Mouse (Mus musculus): ENCODE results near the gene Aff1. TPM values are rescaled to one million over a fixed set of nuclear protein-coding genes. Genes with fewer than 3 reads are reported as not detected.

Gene Aff1
- polyA plus RNA-seq, 1 experiment from 2014 or later: 1.2 TPM

- no peak overlapping the region for H3K4me3 ChIP-seq
- H3K4me1 ChIP-seq: peaks cover 9% of the 10 kb centered on the region
- H3K27ac ChIP-seq (replicated peaks): no peak overlapping the region
- no peaks in the 10 kb centered on the region for H3K36me3 ChIP-seq
- no peak for ATAC-seq (replicated peaks)
- H3K9ac ChIP-seq (replicated peaks): no peak overlapping the region
- H3K27me3 ChIP-seq: no peaks in the 10 kb centered on the region
- no peak overlapping the region for H3K4me2 ChIP-seq (replicated peaks)
- WGBS: 51% methylated on average over 5 of the region's 5 CpGs
- no peaks in the 10 kb centered on the region for H3K9me3 ChIP-seq
Observed at GRCm38 (mm10) chr5:103846609-103847008, 154.4 kb downstream of the Aff1 start.

GRCm38 (mm10) chr5:103848546-103848945 is 156.4 kb downstream of the Aff1 start:
- H3K27ac ChIP-seq (replicated peaks): no peak overlapping the region
- no peaks in the 10 kb centered on the region for H3K27me3 ChIP-seq
- peaks cover 9% of the 10 kb centered on the region for H3K4me1 ChIP-seq
- no peak overlapping the region for H3K4me2 ChIP-seq (replicated peaks)
- H3K4me3 ChIP-seq: no peak overlapping the region
- ATAC-seq (replicated peaks): no peak
- H3K9ac ChIP-seq (replicated peaks): no peak overlapping the region
- WGBS: 90% methylated on average over 8 of the region's 8 CpGs
- H3K9me3 ChIP-seq: no peaks in the 10 kb centered on the region
- H3K36me3 ChIP-seq: no peaks in the 10 kb centered on the region

GRCm38 (mm10) chr5:103852756-103853549 is 160.8 kb downstream of the Aff1 start:
- H3K9me3 ChIP-seq: no peaks in the 10 kb centered on the region
- ATAC-seq (replicated peaks): no peak
- no peak overlapping the region for H3K4me3 ChIP-seq
- no peak overlapping the region for H3K27ac ChIP-seq (replicated peaks)
- no peak overlapping the region for H3K9ac ChIP-seq (replicated peaks)
- H3K36me3 ChIP-seq: no peaks in the 10 kb centered on the region
- peaks cover 31% of the 10 kb centered on the region for H3K4me1 ChIP-seq
- H3K27me3 ChIP-seq: no peaks in the 10 kb centered on the region
- 80% methylated on average over 4 of the region's 4 CpGs for WGBS
- no peak overlapping the region for H3K4me2 ChIP-seq (replicated peaks)

GRCm38 (mm10) chr5:103854041-103854806 is 162.1 kb downstream of the Aff1 start:
- no peaks in the 10 kb centered on the region for H3K36me3 ChIP-seq
- no peak overlapping the region for H3K9ac ChIP-seq (replicated peaks)
- peak; percentile 72 for ATAC-seq (replicated peaks)
- 63% methylated on average over 17 of the region's 17 CpGs for WGBS
- peak overlapping the region; percentile 89 for H3K27ac ChIP-seq (replicated peaks)
- H3K27me3 ChIP-seq: no peaks in the 10 kb centered on the region
- H3K4me3 ChIP-seq: no peak overlapping the region
- H3K4me1 ChIP-seq: peaks cover 31% of the 10 kb centered on the region
- 0 out of 2 replicates have a peak overlapping the region, but pooled peaks have one; percentile 9 for H3K4me2 ChIP-seq (replicated peaks)
- no peaks in the 10 kb centered on the region for H3K9me3 ChIP-seq

- Histone ChIP-seq H3K9ac (replicated peaks) (no peak overlapping the region), H3K4me3 (no peak overlapping the region), H3K4me1 (peaks cover 31% of the 10 kb centered on the region), H3K4me2 (replicated peaks) (no peak overlapping the region), H3K27ac (replicated peaks) (peak overlapping the region; percentile 89), H3K27me3 (no peaks in the 10 kb centered on the region), H3K36me3 (no peaks in the 10 kb centered on the region), H3K9me3 (no peaks in the 10 kb centered on the region)
- no peak for ATAC-seq (replicated peaks)
- 44% methylated on average over 5 of the region's 5 CpGs for WGBS
Observed at GRCm38 (mm10) chr5:103854807-103855194, 162.6 kb downstream of the Aff1 start.

GRCm38 (mm10) chr5:103855483-103856211 is 163.5 kb downstream of the Aff1 start:
- 86% methylated on average over 14 of the region's 14 CpGs for WGBS
- H3K4me3 ChIP-seq: no peak overlapping the region
- H3K4me2 ChIP-seq (replicated peaks): no peak overlapping the region
- no peak overlapping the region for H3K9ac ChIP-seq (replicated peaks)
- H3K9me3 ChIP-seq: no peaks in the 10 kb centered on the region
- 0 out of 2 replicates have a peak, but pooled peaks have one; percentile 14 for ATAC-seq (replicated peaks)
- peak overlapping the region; percentile 89 for H3K27ac ChIP-seq (replicated peaks)
- no peaks in the 10 kb centered on the region for H3K27me3 ChIP-seq
- H3K4me1 ChIP-seq: peaks cover 31% of the 10 kb centered on the region
- 0 out of 2 replicates have a peak, but pooled peaks cover 2% of the 10 kb centered on the region for H3K36me3 ChIP-seq

GRCm38 (mm10) chr5:103856286-103857009 is 164.3 kb downstream of the Aff1 start:
- Histone ChIP-seq H3K27ac (replicated peaks) (peak overlapping the region; percentile 73; the same call in 1 of the 2 replicates), H3K9me3 (no peaks in the 10 kb centered on the region), H3K27me3 (no peaks in the 10 kb centered on the region), H3K4me2 (replicated peaks) (no peak overlapping the region), H3K9ac (replicated peaks) (no peak overlapping the region), H3K36me3 (0 out of 2 replicates have a peak, but pooled peaks cover 5% of the 10 kb centered on the region), H3K4me3 (no peak overlapping the region), H3K4me1 (peaks cover 31% of the 10 kb centered on the region)
- WGBS: 66% methylated on average over 5 of the region's 5 CpGs
- peak; percentile 5; the same call in 1 of the 2 replicates for ATAC-seq (replicated peaks)

- peaks cover 31% of the 10 kb centered on the region for H3K4me1 ChIP-seq
- 0 out of 2 replicates have a peak, but pooled peaks cover 5% of the 10 kb centered on the region for H3K36me3 ChIP-seq
- H3K9me3 ChIP-seq: no peaks in the 10 kb centered on the region
- no peak overlapping the region for H3K4me2 ChIP-seq (replicated peaks)
- no peak overlapping the region for H3K9ac ChIP-seq (replicated peaks)
- H3K27ac ChIP-seq (replicated peaks): peak overlapping the region; percentile 73
- peak; percentile 62 for ATAC-seq (replicated peaks)
- H3K27me3 ChIP-seq: no peaks in the 10 kb centered on the region
- H3K4me3 ChIP-seq: no peak overlapping the region
- WGBS: 51% methylated on average over 2 of the region's 2 CpGs
Observed at GRCm38 (mm10) chr5:103857151-103857550, 165.0 kb downstream of the Aff1 start.

- peaks cover 19% of the 10 kb centered on the region for H3K36me3 ChIP-seq
- no peaks in the 10 kb centered on the region for H3K9me3 ChIP-seq
- no peak for ATAC-seq (replicated peaks)
Observed at GRCm38 (mm10) chr5:103860622-103861021, 168.4 kb downstream of the Aff1 start.

GRCm38 (mm10) chr5:103863759-103864158 is 171.6 kb downstream of the Aff1 start:
- Histone ChIP-seq H3K4me3 (no peak overlapping the region), H3K27me3 (no peaks in the 10 kb centered on the region), H3K36me3 (peaks cover 25% of the 10 kb centered on the region), H3K27ac (replicated peaks) (no peak overlapping the region), H3K4me2 (replicated peaks) (no peak overlapping the region), H3K4me1 (no peaks in the 10 kb centered on the region), H3K9ac (replicated peaks) (no peak overlapping the region), H3K9me3 (no peaks in the 10 kb centered on the region)
- WGBS: 87% methylated on average over 4 of the region's 4 CpGs
- no peak for ATAC-seq (replicated peaks)

More at GRCm38 (mm10) chr5:103860622-103861021, 168.4 kb downstream of the Aff1 start:
- Histone ChIP-seq H3K4me3 (no peak overlapping the region), H3K4me2 (replicated peaks) (no peak overlapping the region), H3K4me1 (peaks cover 14% of the 10 kb centered on the region), H3K27me3 (no peaks in the 10 kb centered on the region), H3K9ac (replicated peaks) (no peak overlapping the region), H3K27ac (replicated peaks) (no peak overlapping the region)
- 96% methylated on average over 11 of the region's 11 CpGs for WGBS

GRCm38 (mm10) chr5:103889766-103890165 is 197.6 kb downstream of the Aff1 start:
- 84% methylated on average over 15 of the region's 15 CpGs for WGBS

More at GRCm38 (mm10) chr5:103889766-103890165, 197.6 kb downstream of the Aff1 start:
- H3K9me3 ChIP-seq: no peaks in the 10 kb centered on the region
- H3K27me3 ChIP-seq: no peaks in the 10 kb centered on the region
- peaks cover 4% of the 10 kb centered on the region for H3K36me3 ChIP-seq
- no peaks in the 10 kb centered on the region for H3K4me1 ChIP-seq
- no peak overlapping the region for H3K4me3 ChIP-seq
- no peak for ATAC-seq (replicated peaks)
- H3K27ac ChIP-seq (replicated peaks): no peak overlapping the region
- H3K9ac ChIP-seq (replicated peaks): no peak overlapping the region
- no peak overlapping the region for H3K4me2 ChIP-seq (replicated peaks)
